In genomic region chr12:105034130-105034769, GRCm38 (mm10) we compare ENCODE assay signal across 8 mouse cellular contexts. TPM values are rescaled to one million over a fixed set of nuclear protein-coding genes. Genes with fewer than 3 reads are reported as not detected.
A peak's percentile ranks its signal among the peaks of the same experiment; 100 is the strongest.
DNase-seq lines count a peak whose midpoint lies in the region; ATAC-seq lines count a peak whose summit lies in the region.

No protein-coding gene starts in this region.

- H3K4me1 ChIP-seq in kidney, embryonic 14.5 days (ENCODE audit: control insufficient read depth, insufficient read depth, low read length) = peaks cover 22% of the 10 kb centered on the region
- peaks cover 41% of the 10 kb centered on the region for H3K4me1 ChIP-seq in limb, embryonic 13.5 days
- H3K4me1 ChIP-seq in neural tube, embryonic 15.5 days = peaks cover 52% of the 10 kb centered on the region

- H3K27me3 ChIP-seq in kidney, embryonic 14.5 days (ENCODE audit: control insufficient read depth, insufficient read depth, low read length) = no peaks in the 10 kb centered on the region
- no peaks in the 10 kb centered on the region for H3K27me3 ChIP-seq in limb, embryonic 13.5 days
- no peaks in the 10 kb centered on the region for H3K27me3 ChIP-seq in neural tube, embryonic 15.5 days (replicated peaks)

- H3K9ac ChIP-seq in kidney, embryonic 14.5 days (ENCODE audit: low read depth, low read length) = peak overlapping the region; percentile 85; the same call in 1 of the 2 replicates
- peak overlapping the region; percentile 89 for H3K9ac ChIP-seq in limb, embryonic 13.5 days
- H3K9ac ChIP-seq in neural tube, embryonic 15.5 days (replicated peaks) = 0 out of 2 replicates have a peak overlapping the region, but pooled peaks have one; percentile 87

- DNase-seq in kidney, postnatal 36 days = no peak
- DNase-seq in right cerebral cortex, adult 2 months (ENCODE audit: low spot score in 2 of 2) = no peak
- DNase-seq in natural killer cell, adult 2 months (ENCODE audit: low spot score in 2 of 2) = no peak
- no peak for DNase-seq in lung, postnatal 10 days

- H3K9me3 ChIP-seq in kidney, embryonic 14.5 days (ENCODE audit: control insufficient read depth, low read length) = no peaks in the 10 kb centered on the region
- no peaks in the 10 kb centered on the region for H3K9me3 ChIP-seq in limb, embryonic 13.5 days
- no peaks in the 10 kb centered on the region for H3K9me3 ChIP-seq in neural tube, embryonic 15.5 days (replicated peaks)

- no peak for ATAC-seq in kidney, embryonic 14.5 days (ENCODE audit: low FRiP score, low TSS enrichment)
- ATAC-seq in erythroblast, adult 5-6 weeks (replicated peaks; ENCODE audit: low FRiP score, poor library complexity, severe bottlenecking) = peak; percentile 51
- no peak for ATAC-seq in limb, embryonic 13.5 days (ENCODE audit: low FRiP score, low read depth)
- no peak for ATAC-seq in neural tube, embryonic 15.5 days (ENCODE audit: low FRiP score)

- H3K36me3 ChIP-seq in kidney, embryonic 14.5 days (ENCODE audit: control insufficient read depth, insufficient read depth, low read length) = peaks cover 14% of the 10 kb centered on the region; the same call in 1 of the 2 replicates
- H3K36me3 ChIP-seq in limb, embryonic 13.5 days = peaks cover 23% of the 10 kb centered on the region
- H3K36me3 ChIP-seq in neural tube, embryonic 15.5 days = peaks cover 6% of the 10 kb centered on the region

- WGBS in kidney, embryonic 14.5 days = 73% methylated on average over 14 of the region's 14 CpGs
- WGBS in limb, embryonic 13.5 days = 76% methylated on average over 14 of the region's 14 CpGs
- 79% methylated on average over 14 of the region's 14 CpGs for WGBS in neural tube, embryonic 15.5 days

- no peak overlapping the region for H3K27ac ChIP-seq in kidney, embryonic 14.5 days (ENCODE audit: low read depth, low read length)
- H3K27ac ChIP-seq in limb, embryonic 13.5 days = no peak overlapping the region
- no peak overlapping the region for H3K27ac ChIP-seq in neural tube, embryonic 15.5 days (replicated peaks)

- peak overlapping the region; percentile 86 for H3K4me2 ChIP-seq in kidney, embryonic 14.5 days (replicated peaks; ENCODE audit: low read depth, low read length)
- H3K4me2 ChIP-seq in limb, embryonic 13.5 days (replicated peaks) = peak overlapping the region; percentile 93
- H3K4me2 ChIP-seq in neural tube, embryonic 15.5 days = peak overlapping the region; percentile 91

- H3K4me3 ChIP-seq in kidney, embryonic 14.5 days (ENCODE audit: low read length) = peak overlapping the region; percentile 71; the same call in 1 of the 2 replicates
- H3K4me3 ChIP-seq in limb, embryonic 13.5 days = peak overlapping the region; percentile 74
- H3K4me3 ChIP-seq in neural tube, embryonic 15.5 days (replicated peaks) = peak overlapping the region; percentile 92

RNA-seq across cellular contexts. Expression of gene Glrx5, which starts 1.8 kb away (rescaled TPM):
- 161 and 195 TPM in 2 replicates for polyA plus RNA-seq in kidney, embryonic 14.5 days (2014; fragmentation: Nextera tagmentation; extraction: Ambion mirVana)
- 170 and 188 TPM in 2 replicates for total RNA-seq in erythroblast, adult 5-6 weeks (2015; ENCODE audit: low replicate concordance)
- 146 and 233 TPM in 2 replicates for total RNA-seq in erythroblast, adult 5-6 weeks (2017; ENCODE audit: low replicate concordance)
- 146 and 148 TPM in 2 replicates for polyA plus RNA-seq in limb, embryonic 13.5 days (2015; fragmentation: Nextera tagmentation; extraction: Ambion mirVana)
- polyA plus RNA-seq in neural tube, embryonic 15.5 days (2015; fragmentation: Nextera tagmentation; extraction: Ambion mirVana) = 174 and 186 TPM in 2 replicates

RNA-seq across cellular contexts. Expression of gene Syne3, which starts 24.6 kb away (rescaled TPM):
- polyA plus RNA-seq in kidney, embryonic 14.5 days (2014; fragmentation: Nextera tagmentation; extraction: Ambion mirVana) = 0.24 and 0.51 TPM in 2 replicates
- 4.8 and 5.6 TPM in 2 replicates for total RNA-seq in erythroblast, adult 5-6 weeks (2015; ENCODE audit: low replicate concordance)
- total RNA-seq in erythroblast, adult 5-6 weeks (2017; ENCODE audit: low replicate concordance) = 10.3 and 14.8 TPM in 2 replicates
- polyA plus RNA-seq in limb, embryonic 13.5 days (2015; fragmentation: Nextera tagmentation; extraction: Ambion mirVana) = 1.4 and 1.6 TPM in 2 replicates
- 0.28 and 0.66 TPM in 2 replicates for polyA plus RNA-seq in neural tube, embryonic 15.5 days (2015; fragmentation: Nextera tagmentation; extraction: Ambion mirVana)
